In the genomic region with DNA sequence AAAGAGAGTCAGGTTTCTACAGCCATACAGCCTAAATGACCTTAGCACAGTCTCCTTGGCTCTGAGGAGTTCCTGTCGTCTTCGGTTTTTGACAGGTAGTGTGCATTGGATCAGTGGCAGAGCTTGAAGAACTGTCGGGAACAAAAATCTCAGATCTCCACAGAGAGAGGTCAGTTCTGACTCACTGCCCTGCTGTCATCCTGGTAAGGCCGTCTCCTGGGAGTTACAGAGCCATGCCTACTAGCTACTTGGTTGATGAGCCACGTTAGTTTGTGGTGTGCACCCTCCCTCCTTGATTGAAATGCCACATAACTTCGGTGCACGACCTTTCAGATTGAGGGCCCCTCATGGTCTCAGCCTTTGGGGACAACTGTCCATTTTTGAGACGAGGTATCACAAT, we compare ENCODE assay signal across 30 mouse cellular contexts. TPM values are rescaled to one million over a fixed set of nuclear protein-coding genes. Genes with fewer than 3 reads are reported as not detected.
A peak's percentile ranks its signal among the peaks of the same experiment; 100 is the strongest.
DNase-seq lines count a peak whose midpoint lies in the region; ATAC-seq and TF ChIP-seq lines count a peak whose summit lies in the region.
"Had no signal": no experiment of that assay in that cellular context is flagged by ENCODE, and none has a peak within 500 bp of the region (broad histone marks: within the 10 kb centered on the region; RNA-seq: fewer than 3 reads in every experiment).

No protein-coding gene starts in this region.

- no peaks in the 10 kb centered on the region for H3K79me2 ChIP-seq in myocyte (ENCODE audit: control insufficient read depth, insufficient read depth)

- no peak overlapping the region for H3K4me3 ChIP-seq in myocyte
- H3K4me3 ChIP-seq: embryonic facial prominence, embryonic 13.5 days; erythroblast, embryonic 14.5 days; forebrain, embryonic 12.5 days; forebrain, embryonic 15.5 days; heart, embryonic 12.5 days; heart, embryonic 15.5 days; hindbrain, embryonic 10.5 days; hindbrain, embryonic 13.5 days had no signal

- ATAC-seq in Patski: peak; percentile 45
- ATAC-seq in CD4-positive, CD25-positive, alpha-beta regulatory T cell, adult 4 months: no peak
- ATAC-seq: activated CD4-positive, CD25-positive, alpha-beta regulatory T cell, adult 4 months; forebrain, embryonic 15.5 days; hindbrain, postnatal 0 days; inflammation-experienced regulatory T-cells, adult 6 months; intestine, embryonic 16.5 days had no signal

- CTCF ChIA-PET in Patski (lab: Charles Lee): interaction anchor here (1.2 kb wide), 1 partner anchor 12 kb away, joined by 3 read pairs; no protein-coding TSS in a partner anchor

- no peak for TF ChIP-seq POLR2A in myocyte (IDR thresholded peaks at IDR 0.05; ENCODE audit: insufficient read length, low read depth)

- no peak overlapping the region for H3ac ChIP-seq in myocyte (ENCODE audit: control insufficient read depth, insufficient read length)

- H3K27me3 ChIP-seq in Patski (no peaks in the 10 kb centered on the region), myocyte (ENCODE audit: control insufficient read depth, insufficient read depth, insufficient read length) (no peaks in the 10 kb centered on the region)
- H3K27me3 ChIP-seq: CH12.LX; embryonic facial prominence, embryonic 13.5 days; forebrain, embryonic 12.5 days; forebrain, embryonic 15.5 days; heart, embryonic 12.5 days; heart, embryonic 15.5 days; hindbrain, embryonic 13.5 days had no signal

- in situ Hi-C loops in Patski (cut with MboI; ENCODE audit: low pct_unique_long_range_greater_than_20kb): no loop called here

- H3K4me2 ChIP-seq in myocyte (ENCODE audit: low read depth): no peak overlapping the region
- H3K4me2 ChIP-seq: embryonic facial prominence, embryonic 13.5 days; forebrain, embryonic 12.5 days; forebrain, embryonic 15.5 days; heart, embryonic 12.5 days; heart, embryonic 15.5 days; hindbrain, embryonic 13.5 days had no signal

- POLR2A ChIA-PET in Patski (lab: Charles Lee): no interaction called here

- DNase-seq in adrenal gland, adult 2 months: peak; percentile 66
- no peak for DNase-seq in adrenal gland, adult 18-20 months (ENCODE audit: low spot score in 2 of 2)
- DNase-seq in Patski (ENCODE audit: low read depth, low spot score): peak; percentile 17
- DNase-seq in adrenal gland, postnatal 14 days: peak; percentile 40
- DNase-seq in heart, adult 9 months (ENCODE audit: low spot score in 2 of 2): no peak
- DNase-seq in embryo, embryonic 10.5 days (ENCODE audit: low spot score): no peak
- DNase-seq: cerebellum, adult 11-12 months; cerebellum, adult 9-10 months; cerebellum, postnatal 14 days; gastrocnemius, postnatal 36 days; heart, adult 11 months; heart, postnatal 10 days; heart, postnatal 36 days; kidney, adult 18-20 months; kidney, adult 9 months had no signal

- no peak for TF ChIP-seq CTCF in Patski (IDR thresholded peaks at IDR 0.05)

- peaks cover 87% of the 10 kb centered on the region for H3K36me3 ChIP-seq in myocyte (ENCODE audit: control insufficient read depth, insufficient read depth)

TF ChIP-seq in myocyte, 11 proteins besides CTCF, POLR2A, EP300 and RAD21:
- no peak for TF ChIP-seq E2F4 (IDR thresholded peaks at IDR 0.05; ENCODE audit: insufficient read depth)
- TF ChIP-seq POLR2AphosphoS2 (IDR thresholded peaks at IDR 0.05; ENCODE audit: insufficient read length, low read depth): peak; percentile 38
- no peak for TF ChIP-seq SRF (IDR thresholded peaks at IDR 0.05; ENCODE audit: control insufficient read depth, insufficient read length, low read depth)
- TF ChIP-seq TCF12 (IDR thresholded peaks at IDR 0.05; ENCODE audit: insufficient read depth, poor library complexity, severe bottlenecking): no peak
- no peak for TF ChIP-seq MYOG (IDR thresholded peaks at IDR 0.05; ENCODE audit: control insufficient read depth in 1 of 3, insufficient read depth in 1 of 3, insufficient read length in 2 of 3, low read depth in 2 of 3)
- TF ChIP-seq TCF3 (IDR thresholded peaks at IDR 0.05; ENCODE audit: insufficient read length, low read depth): no peak
- no peak for TF ChIP-seq MAX (IDR thresholded peaks at IDR 0.05; ENCODE audit: low read depth)
TF ChIP-seq in myocyte: peak in this region for 1.

RNA-seq across cellular contexts. Expression of gene Iars, which starts 26.4 kb away (rescaled TPM):
- 10 to 100 TPM; 65.8 to 78.3 TPM for total RNA-seq in adrenal gland, adult 2 months (2021)
- polyA plus RNA-seq in adrenal gland, adult 2 months (2012; rRNA removed): 6.6 and 9.3 TPM in 2 replicates
- 10 to 100 TPM; 66.3 to 80.6 TPM for total RNA-seq in adrenal gland, adult 18-20 months (2021)
- polyA plus RNA-seq in Patski (2021): 109 TPM
- total RNA-seq in adrenal gland, postnatal 14 days (2021): 74.4 and 80.8 TPM in 2 replicates
- polyA plus RNA-seq in myocyte (2012; fragmentation: generic; extraction: Trizol): 128 TPM
- polyA plus RNA-seq in CD4-positive, CD25-positive, alpha-beta regulatory T cell, adult 4 months (2017; shearing (Covaris generic)): 10 to 100 TPM; 34.9 to 48.6 TPM

RNA-seq across cellular contexts. Expression of gene Nol8, which starts 55.4 kb away (rescaled TPM):
- total RNA-seq in adrenal gland, adult 2 months (2021): 10 to 100 TPM; 21.7 to 33.0 TPM
- polyA plus RNA-seq in adrenal gland, adult 2 months (2012; rRNA removed): 0.19 and 0.22 TPM in 2 replicates
- total RNA-seq in adrenal gland, adult 18-20 months (2021): 10 to 100 TPM; 22.0 to 24.7 TPM
- polyA plus RNA-seq in Patski (2021) (15.0 TPM), myocyte (2012; fragmentation: generic; extraction: Trizol) (3.0 TPM)
- 23.6 and 25.0 TPM in 2 replicates for total RNA-seq in adrenal gland, postnatal 14 days (2021)
- polyA plus RNA-seq in CD4-positive, CD25-positive, alpha-beta regulatory T cell, adult 4 months (2017; shearing (Covaris generic)): 10 to 100 TPM; 48.0 to 55.4 TPM

RNA-seq across cellular contexts. Expression of gene Cenpp, which starts 55.7 kb away (rescaled TPM):
- total RNA-seq in adrenal gland, adult 2 months (2021): 1 to 10 TPM in 1 of 2 experiments, under 1 TPM in 1; 0.79 to 1.0 TPM
- 0.12 and 0.39 TPM in 2 replicates for polyA plus RNA-seq in adrenal gland, adult 2 months (2012; rRNA removed)
- total RNA-seq in adrenal gland, adult 18-20 months (2021): 1 to 10 TPM in 1 of 2 experiments, under 1 TPM in 1; 0.38 to 1.2 TPM
- polyA plus RNA-seq in Patski (2021): 9.1 TPM
- 5.0 and 5.9 TPM in 2 replicates for total RNA-seq in adrenal gland, postnatal 14 days (2021)
- polyA plus RNA-seq in myocyte (2012; fragmentation: generic; extraction: Trizol): 6.3 TPM
- polyA plus RNA-seq in CD4-positive, CD25-positive, alpha-beta regulatory T cell, adult 4 months (2017; shearing (Covaris generic)): 1 to 10 TPM; 3.0 to 4.0 TPM

Comparison
In these comparisons a context has a peak if more than half of its experiments do, and no peak if none do; other contexts are left out.
1. DNase-seq: peak in adrenal gland, adult 2 months (single experiment), Patski (single experiment) and adrenal gland, postnatal 14 days (single experiment); none in adrenal gland, adult 18-20 months (0 of 2), heart, adult 9 months (0 of 2) and embryo, embryonic 10.5 days (single experiment).